Mouse (Mus musculus): ENCODE data around the gene Pnmt. TPM values are rescaled to one million over a fixed set of nuclear protein-coding genes. Genes with fewer than 3 reads are reported as not detected.

Gene Pnmt
- total and polyA plus RNA-seq, 3 experiments = not detected

DNA sequence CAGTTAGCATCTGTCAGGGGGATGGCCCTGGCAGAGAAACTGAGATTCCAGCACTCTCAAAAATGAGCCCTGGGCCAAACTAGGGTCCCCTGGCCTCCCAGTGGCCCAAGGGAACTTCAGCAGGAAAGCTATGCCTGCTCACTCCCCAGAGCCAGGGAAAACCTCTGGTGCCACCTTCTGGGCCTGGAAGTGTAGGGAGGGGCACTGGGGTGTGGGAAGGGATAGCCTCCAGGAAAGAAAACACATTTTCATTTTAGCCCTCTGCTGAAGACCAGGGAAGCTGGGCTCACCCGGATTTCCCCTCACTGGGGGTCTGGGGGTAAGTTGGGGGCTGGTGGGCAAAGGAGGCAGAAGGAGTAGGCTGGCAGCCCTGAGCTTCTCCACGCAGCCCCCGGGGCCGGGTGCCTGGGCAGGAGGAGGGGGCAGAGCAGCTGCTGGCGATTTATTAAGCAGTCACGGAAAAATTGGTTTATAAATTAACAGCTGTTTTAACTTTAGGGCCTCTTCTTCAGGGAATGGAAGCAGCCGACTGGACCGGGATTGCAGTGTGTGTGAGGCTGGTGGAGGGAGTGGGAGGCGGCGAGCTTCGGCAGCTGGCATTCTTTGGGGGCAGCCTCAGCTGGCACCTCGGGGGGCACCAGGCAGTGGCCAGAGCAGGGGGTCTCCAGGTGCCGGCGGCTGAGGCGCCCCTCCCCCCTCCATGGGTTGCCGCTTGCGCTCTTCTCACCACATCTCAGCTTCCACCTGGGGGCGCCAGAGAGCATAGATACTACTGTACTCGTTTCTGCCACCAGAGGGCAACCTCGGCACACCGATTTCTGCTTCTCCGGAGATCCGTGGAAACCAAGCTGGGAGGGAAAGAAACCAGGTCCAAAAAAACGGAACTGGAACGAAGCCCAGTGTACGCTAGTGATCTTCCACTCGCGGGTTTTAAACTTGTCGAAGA is 44.0 kb upstream of the Pnmt start (continued):
- TF ChIP-seq ETS1 (conservative IDR thresholded peaks at IDR 0.05; ENCODE audit: low read depth, low read length) (0 out of 2 replicates have a peak, but pooled peaks have one; percentile 21), JUN (IDR thresholded peaks at IDR 0.05; ENCODE audit: insufficient read depth, low read depth, low read length) (peak; percentile 5; the same call in 1 of the 2 replicates), ZC3H11A (IDR thresholded peaks at IDR 0.05; ENCODE audit: low read depth, low read length) (peak; percentile 76), TCF12 (IDR thresholded peaks at IDR 0.05; ENCODE audit: low read depth, low read length) (peak; percentile 87), JUND (conservative IDR thresholded peaks at IDR 0.05; ENCODE audit: low read depth, low read length) (no peak), MAFK (IDR thresholded peaks at IDR 0.05; ENCODE audit: insufficient replicate concordance, low read length) (0 out of 2 replicates have a peak, but pooled peaks have one; percentile 16), ZNF384 (IDR thresholded peaks at IDR 0.05; ENCODE audit: low read depth, low read length) (peak; percentile 74), CTCF (conservative IDR thresholded peaks at IDR 0.05 in 1 of 2, IDR thresholded peaks at IDR 0.05 in 1 of 2; ENCODE audit: low read depth in 2 of 2, low read length in 2 of 2) (peak; percentile 91 to 100), MAX (IDR thresholded peaks at IDR 0.05; ENCODE audit: low read length) (peak; percentile 56; the same call in 1 of the 2 replicates)

DNA sequence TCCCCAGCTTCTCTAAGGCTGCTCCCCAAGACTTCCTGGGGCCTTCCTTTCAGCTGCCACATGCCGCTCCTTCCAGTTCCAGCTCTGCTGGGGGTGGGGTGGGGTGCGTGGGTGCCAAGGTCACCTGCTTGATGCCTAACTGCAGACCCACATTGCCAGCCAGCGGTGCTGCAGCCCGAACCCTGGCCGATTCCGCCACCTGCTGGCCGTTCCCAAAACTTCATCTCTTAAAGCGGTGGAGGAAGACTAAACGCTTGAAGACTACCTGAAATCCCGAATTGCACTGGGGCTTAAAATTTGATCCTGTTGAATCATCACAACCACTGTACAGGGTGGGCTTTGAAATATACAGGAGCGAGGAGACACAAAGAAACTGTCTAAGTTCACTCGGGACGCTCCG is 41.0 kb upstream of the Pnmt start:
- TF ChIP-seq CHD2 (IDR thresholded peaks at IDR 0.05; ENCODE audit: low read length) (no peak; the same call in 1 of the 2 replicates), ETS1 (conservative IDR thresholded peaks at IDR 0.05; ENCODE audit: low read depth, low read length) (no peak), ZNF384 (IDR thresholded peaks at IDR 0.05; ENCODE audit: low read depth, low read length) (0 out of 2 replicates have a peak, but pooled peaks have one; percentile 1), RCOR1 (conservative IDR thresholded peaks at IDR 0.05; ENCODE audit: low read depth, low read length) (no peak), MEF2A (IDR thresholded peaks at IDR 0.05; ENCODE audit: borderline replicate concordance, low read depth, low read length) (no peak; the same call in 1 of the 2 replicates), IRF4 (IDR thresholded peaks at IDR 0.05; ENCODE audit: low read depth, low read length) (0 out of 2 replicates have a peak, but pooled peaks have one; percentile 22), PAX5 (IDR thresholded peaks at IDR 0.05; ENCODE audit: low read length) (no peak), SMC3 (IDR thresholded peaks at IDR 0.05; ENCODE audit: low read depth, low read length) (peak; percentile 70), MAX (IDR thresholded peaks at IDR 0.05; ENCODE audit: low read length) (no peak), MAZ (IDR thresholded peaks at IDR 0.05; ENCODE audit: low read depth, low read length) (0 out of 2 replicates have a peak, but pooled peaks have one; percentile 14), CHD1 (IDR thresholded peaks at IDR 0.05; ENCODE audit: low read depth, low read length) (no peak), POLR2AphosphoS2 (IDR thresholded peaks at IDR 0.05; ENCODE audit: low read depth, low read length) (no peak), SIN3A (IDR thresholded peaks at IDR 0.05; ENCODE audit: low read length) (no peak), JUND (conservative IDR thresholded peaks at IDR 0.05; ENCODE audit: low read depth, low read length) (no peak), CTCF (conservative IDR thresholded peaks at IDR 0.05 in 1 of 2, IDR thresholded peaks at IDR 0.05 in 1 of 2; ENCODE audit: low read depth in 2 of 2, low read length in 2 of 2) (peak; percentile 43 to 96; a peak in 3 of 4 replicates), BHLHE40 (IDR thresholded peaks at IDR 0.05; ENCODE audit: low read depth, low read length) (peak; percentile 30), GABPA (IDR thresholded peaks at IDR 0.05; ENCODE audit: insufficient replicate concordance, low read depth, low read length) (no peak), ELF1 (IDR thresholded peaks at IDR 0.05; ENCODE audit: low read depth, low read length) (no peak), NELFE (IDR thresholded peaks at IDR 0.05; ENCODE audit: low read depth, low read length) (no peak), KAT2A (IDR thresholded peaks at IDR 0.05; ENCODE audit: insufficient replicate concordance, low read length) (no peak), MYC (IDR thresholded peaks at IDR 0.05; ENCODE audit: low read depth, low read length) (0 out of 2 replicates have a peak, but pooled peaks have one; percentile 21), RAD21 (IDR thresholded peaks at IDR 0.05; ENCODE audit: low read depth, low read length) (peak; percentile 76)
- in situ Hi-C loops (cut with MboI; ENCODE audit: low pct_ligation_motif_present, low pct_unique_long_range_greater_than_20kb, low sequenced_read_pairs) (loop anchor here (25.0 kb wide), 1 partner anchor 292 kb away; the partner anchor contains the start of genes Gm12355, Gsdma2 and Gsdma3), dilution Hi-C loops (cut with MboI; ENCODE audit: extremely low pct_ligation_motif_present, extremely low pct_unique_long_range_greater_than_20kb, low sequenced_read_pairs) (no loop called here)
- H3K9ac ChIP-seq (ENCODE audit: insufficient read depth, low read depth) = peak overlapping the region; percentile 28; the same call in 1 of the 2 replicates
- peak overlapping the region; percentile 92 for H3K4me2 ChIP-seq (ENCODE audit: insufficient read depth, low read depth, poor library complexity, severe bottlenecking)
- H3K4me3 ChIP-seq (replicated peaks in 1 of 3; ENCODE audit: low read depth in 2 of 3, low read length in 2 of 3, poor library complexity in 1 of 3) = peak overlapping the region in 1 of 3 experiments; percentile 55
- no peaks in the 10 kb centered on the region for H3K9me3 ChIP-seq (replicated peaks; ENCODE audit: low read length)
- DNase-seq (ENCODE audit: extremely low read depth) = peak; percentile 73
- no peak overlapping the region for H3K27ac ChIP-seq (ENCODE audit: insufficient read depth, low read depth)
- peaks cover 7 to 28% of the 10 kb centered on the region in 2 experiments for H3K4me1 ChIP-seq (ENCODE audit: control insufficient read depth in 1 of 2, insufficient read depth in 2 of 2)
- H3K79me2 ChIP-seq (replicated peaks; ENCODE audit: control insufficient read depth, extremely low read depth, insufficient read depth, poor library complexity, severe bottlenecking) = no peaks in the 10 kb centered on the region
- peaks cover 69% of the 10 kb centered on the region for H3K27me3 ChIP-seq (replicated peaks)
- H3K36me3 ChIP-seq (replicated peaks in 1 of 2; ENCODE audit: control insufficient read depth in 1 of 2, insufficient read depth in 1 of 2, low read length in 1 of 2) = no peaks in the 10 kb centered on the region

All from CH12.LX (cell line).